Mouse (Mus musculus) left cerebral cortex, postnatal 10 days (tissue): ENCODE measurements around the gene Mug2. TPM values are rescaled to one million over a fixed set of nuclear protein-coding genes. Genes with fewer than 3 reads are reported as not detected.
"Not testable (repeated sequence)": the region's sequence is repeated elsewhere in the genome, so short reads cannot be mapped to it uniquely, and the experiment has no call there.

Experiments used
- DNase-seq, 2 experiments: peaks; one replicate each; pipeline ENCODE4 v3.0.0; 2021 to 2022; ENCODE audit warnings: low spot score in 2 of 2, mixed read lengths in 1 of 2; ENCODE audit errors: extremely low spot score in 1 of 2
- intact Hi-C: fragments of 180-260 bp; cut with DNase I; formaldehyde crosslinking; loops from one replicate; pipeline ENCODE4 v1.15.1; 2025
- total RNA-seq, 2 experiments: library from RNA; stranded (reverse); gene quantifications; 2 replicates each; pipeline ENCODE4 v1.2.3; 2021

Mug2 gene
- not detected for total RNA-seq

DNA sequence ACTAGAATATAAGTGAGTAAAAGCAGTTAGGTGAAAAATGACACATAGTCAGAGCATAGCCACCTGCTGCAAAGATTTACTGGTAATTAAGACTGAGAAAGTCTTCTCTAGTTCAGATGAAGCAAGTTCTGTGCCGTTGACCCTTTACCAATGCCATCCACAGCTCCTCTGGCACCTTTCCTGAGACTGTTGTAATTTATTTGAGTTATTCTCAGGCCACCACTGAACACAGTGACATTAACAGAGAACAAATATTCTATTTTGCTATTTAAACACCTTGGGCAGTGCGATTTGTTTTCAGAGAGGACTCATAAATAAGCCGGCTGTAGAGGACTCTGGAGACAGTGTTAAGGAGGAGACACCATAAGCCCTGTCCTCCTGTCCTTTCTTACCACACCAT lies at the start of gene Mug2:
Gene Mug2, plus strand, starts transcription at position 301 of the 400 bp plus-strand sequence.
- DNase-seq, intact Hi-C loops: not testable (repeated sequence)

DNA sequence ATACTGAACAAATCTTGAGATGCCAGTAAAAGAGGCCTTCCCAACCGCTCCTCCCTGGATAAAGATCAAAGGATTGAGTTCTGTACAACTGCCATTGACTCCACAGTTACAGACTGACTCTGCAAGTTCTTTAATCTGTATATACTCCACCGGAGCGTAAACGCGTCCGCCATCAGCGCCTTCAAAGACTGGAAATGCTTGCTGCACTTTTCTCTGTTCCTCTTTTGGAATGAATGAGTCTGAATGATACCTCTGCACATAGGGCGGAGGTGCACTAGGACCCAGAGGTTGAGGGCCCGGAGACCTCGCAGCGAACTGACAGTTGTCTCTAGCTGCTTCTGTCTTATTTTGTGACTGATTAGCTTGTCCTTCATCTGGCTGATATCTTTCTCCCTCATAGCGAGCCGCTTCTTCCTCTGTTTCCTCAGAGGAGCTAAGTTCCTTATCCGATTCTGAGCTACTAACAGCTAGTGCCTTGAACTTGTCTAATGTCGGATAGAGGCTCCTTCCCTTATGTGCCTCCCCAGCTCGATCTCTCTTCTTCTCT lies 48.7 kb upstream of the Mug2 start:
- intact Hi-C loops, DNase-seq: not testable (repeated sequence)

DNA sequence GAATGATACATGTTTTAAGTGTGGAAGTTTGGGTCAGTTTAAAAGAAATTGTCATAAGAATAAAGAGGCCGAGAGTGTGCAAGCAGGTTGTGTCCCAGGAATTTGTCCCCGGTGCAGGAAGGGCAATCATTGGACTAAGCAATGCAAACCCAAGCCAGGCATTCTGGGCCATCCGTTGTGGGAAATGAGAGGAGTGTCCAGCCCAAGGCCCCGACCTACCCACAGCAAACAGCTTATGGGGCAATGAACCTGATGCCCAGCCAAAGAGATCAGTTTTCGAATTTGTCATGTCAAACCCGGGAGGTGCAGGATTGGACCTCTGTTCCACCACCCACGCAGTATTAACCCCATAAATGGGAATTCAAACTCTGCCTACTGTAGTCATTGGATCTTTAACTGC lies 30.9 kb upstream of the Mug2 start:
- intact Hi-C loops: no loop called here
- DNase-seq: no peak

DNA sequence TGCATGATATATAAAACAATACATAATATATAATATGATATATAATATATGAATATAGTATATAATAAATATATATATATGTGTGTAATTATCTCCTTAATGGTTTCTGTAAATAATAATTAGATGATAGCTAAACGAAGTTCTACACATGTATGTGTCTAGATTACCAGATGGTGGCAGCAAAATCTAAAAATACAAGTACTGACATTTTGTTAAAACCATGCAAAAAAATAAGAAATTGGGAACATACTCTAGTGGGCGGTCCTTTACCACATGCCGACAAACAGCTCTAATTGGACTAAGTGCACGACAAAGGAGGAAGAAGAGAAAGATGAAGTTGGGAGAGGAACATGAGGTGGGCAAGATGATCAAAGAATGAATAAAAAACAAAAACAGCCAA lies 94.3 kb downstream of the Mug2 start:
- DNase-seq: no peak
- intact Hi-C loops: no loop called here

DNA sequence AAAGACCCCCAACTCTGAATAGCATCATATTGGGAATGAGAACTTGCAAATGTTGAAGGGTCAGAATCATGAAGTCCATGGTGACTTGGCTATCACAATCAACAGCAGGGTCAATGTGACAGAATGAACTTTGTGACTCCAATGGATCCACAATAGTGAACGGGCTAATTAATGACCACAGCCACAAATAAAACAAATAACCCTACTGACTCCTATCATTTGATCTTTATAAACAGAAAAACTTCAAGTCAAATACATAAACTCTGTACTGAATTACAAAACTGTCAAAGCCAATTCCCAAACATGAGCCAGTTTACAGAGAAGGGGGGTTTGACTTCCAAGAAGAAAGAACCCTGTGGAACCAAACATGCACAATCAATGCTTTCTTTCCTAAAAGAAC lies 95.1 kb downstream of the Mug2 start:
- intact Hi-C loops: no loop called here
- no peak for DNase-seq

DNA sequence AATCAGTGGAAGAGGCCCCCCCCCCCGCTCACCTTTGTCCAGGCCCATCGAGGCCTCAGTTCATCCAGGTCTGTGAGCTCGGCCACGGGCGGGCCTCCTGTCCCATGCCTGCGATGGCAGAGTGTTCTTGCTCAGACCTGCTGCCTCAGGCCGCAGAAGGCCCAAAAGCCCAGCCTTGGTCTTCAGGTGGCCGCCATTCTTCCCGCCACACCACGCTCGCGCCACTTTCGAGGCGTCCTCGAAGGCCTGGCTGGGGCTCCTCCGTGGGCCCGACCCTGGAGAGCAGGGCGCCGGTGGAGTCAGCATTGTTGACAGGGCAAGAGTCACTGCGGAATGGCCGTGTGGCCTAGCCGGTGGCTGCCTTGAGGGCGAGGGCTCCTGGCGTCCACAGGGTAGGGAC lies 110.4 kb downstream of the Mug2 start:
- intact Hi-C loops: no loop called here
- DNase-seq: no peak

DNA sequence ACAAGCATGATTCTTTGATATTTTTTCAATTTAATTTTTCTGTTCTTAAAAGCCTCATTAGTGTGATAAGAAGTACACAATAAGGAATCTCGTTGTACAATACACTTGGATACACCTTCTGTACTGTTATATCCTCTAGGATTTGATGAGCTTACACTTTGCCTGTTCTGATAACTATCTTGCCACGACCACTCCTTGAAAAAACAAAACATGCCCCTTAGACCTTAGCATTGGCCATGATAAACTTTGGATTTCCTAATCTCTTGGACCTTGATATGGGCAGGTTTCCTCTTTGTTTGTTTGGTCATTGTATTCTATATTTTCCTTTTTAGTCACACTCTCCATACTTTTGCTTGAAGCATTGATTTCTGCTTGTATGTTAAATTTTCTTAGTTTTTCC lies 123.0 kb downstream of the Mug2 start:
- intact Hi-C loops: no loop called here
- no peak for DNase-seq

Other genes starting within 250 kb of the Mug2 start
- gene Mug1, start 168.2 kb upstream of the Mug2 start, total RNA-seq: not detected